Mouse (Mus musculus) right cerebral cortex, postnatal 4 days (tissue): ENCODE measurements around the gene Gcsam.

Source experiments
- DNase-seq: peaks from one replicate; pipeline ENCODE4 v3.0.0-alpha.2; 2022

Gcsam gene

GRCm38 (mm10) chr16:45653009-45653933, 43.1 kb downstream of the Gcsam start:
- DNase-seq: no peak

DNA sequence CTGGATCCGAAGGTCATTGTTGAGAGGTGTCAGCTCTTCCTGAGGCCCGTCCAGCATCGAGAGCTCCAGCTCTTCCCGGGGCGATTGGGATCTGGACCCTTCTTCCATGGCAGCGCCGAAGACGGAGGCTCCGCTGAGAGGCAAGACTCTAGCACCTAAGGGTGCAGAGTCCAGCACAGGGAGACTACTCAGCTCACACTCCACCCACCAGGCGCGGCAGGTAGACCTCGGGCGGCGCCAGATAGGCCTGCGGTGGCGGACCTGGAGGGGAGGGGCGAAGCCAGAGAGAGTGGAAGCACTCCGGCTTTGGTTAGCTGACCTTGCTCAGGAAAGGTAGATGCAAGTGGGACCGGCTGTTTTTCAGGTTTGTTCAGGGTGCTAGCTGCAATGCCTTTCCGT, 43.8 kb downstream of the Gcsam start, which contains the start of gene BC016579:
Gene BC016579, minus strand, starts transcription at position 135 of the 399 bp plus-strand sequence.
- no peak for DNase-seq

GRCm38 (mm10) chr16:45654465-45654864, 44.3 kb downstream of the Gcsam start:
- no peak for DNase-seq

- no peak for DNase-seq
Observed at GRCm38 (mm10) chr16:45657574-45658159, 47.5 kb downstream of the Gcsam start.

DNA sequence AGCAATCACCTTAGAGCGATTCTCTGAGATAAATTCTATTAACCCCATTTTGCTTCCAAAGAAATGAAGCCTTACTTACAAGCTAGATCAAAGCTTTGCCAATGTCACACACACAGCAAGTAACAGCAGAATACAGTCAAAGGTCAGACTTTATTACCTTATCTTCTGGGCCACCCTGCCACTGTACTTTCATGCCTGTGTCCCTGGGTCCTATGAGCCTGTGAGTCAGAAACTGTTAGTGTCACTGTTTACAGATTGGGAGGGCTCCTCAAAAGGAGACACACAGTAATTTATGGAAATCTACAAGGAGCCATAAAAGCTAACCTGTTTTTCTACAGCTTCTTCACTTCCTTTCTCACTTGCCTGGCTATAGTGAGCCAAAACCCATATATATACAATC, 48.1 kb downstream of the Gcsam start:
- no peak for DNase-seq

DNA sequence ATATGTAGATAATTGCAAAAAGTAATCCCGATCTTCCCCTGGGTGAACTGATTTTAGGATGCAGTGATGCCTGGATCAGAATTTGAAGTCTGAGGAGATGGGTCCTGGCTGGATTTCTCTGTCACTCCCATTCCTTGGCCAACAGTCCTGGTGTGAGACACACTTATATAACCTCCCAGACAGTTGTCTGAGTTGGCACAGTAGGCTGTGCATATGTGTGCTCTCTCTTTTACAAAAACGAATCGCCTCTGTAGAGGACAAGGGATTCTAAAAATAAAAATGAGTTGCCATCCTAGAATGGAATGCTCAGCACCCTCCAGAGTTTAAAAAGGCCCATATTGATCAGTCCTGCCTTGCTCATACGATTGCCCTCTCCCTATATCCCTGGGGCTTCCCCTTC, 49.4 kb downstream of the Gcsam start:
- DNase-seq: no peak

DNA sequence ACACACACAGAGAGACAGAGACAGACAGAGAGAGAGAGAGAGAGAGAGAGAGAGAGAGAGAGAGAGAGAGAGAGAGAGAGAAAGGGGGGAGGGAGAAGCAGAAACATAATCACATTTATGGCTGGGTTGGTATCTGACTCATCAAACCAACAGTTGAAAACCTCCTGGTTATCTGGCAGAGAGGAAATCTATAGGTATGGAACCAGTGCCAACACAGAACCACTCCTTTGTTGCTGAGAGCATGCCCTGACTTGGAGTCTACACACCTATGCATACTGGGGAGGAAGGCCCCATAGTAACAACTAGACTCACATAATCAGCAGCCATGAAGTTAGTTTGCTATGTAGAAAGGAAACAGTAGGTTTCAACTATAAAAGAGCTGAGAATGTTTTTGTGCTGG, 52.2 kb downstream of the Gcsam start:
- DNase-seq: no peak

- no peak for DNase-seq
Observed at GRCm38 (mm10) chr16:45666136-45666535, 56.0 kb downstream of the Gcsam start.

DNA sequence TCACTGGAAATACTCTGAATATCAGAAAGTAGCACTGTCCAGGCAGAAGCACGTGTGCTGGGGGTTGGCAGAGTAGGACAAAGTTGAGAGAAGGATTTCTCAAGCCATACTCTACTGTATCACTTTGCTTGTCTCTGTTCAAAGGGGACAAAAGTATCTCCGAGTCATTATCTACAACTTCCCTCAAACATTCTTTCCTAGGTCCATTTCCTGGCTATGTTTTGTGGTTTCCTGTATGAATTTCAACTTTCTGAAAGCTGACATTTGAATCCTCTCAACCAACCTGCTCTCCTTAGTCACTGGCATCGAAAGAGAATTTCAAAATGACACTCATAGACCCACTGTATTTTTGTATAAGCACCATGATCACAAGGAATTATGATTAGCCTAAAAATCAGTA, 58.0 kb downstream of the Gcsam start:
- no peak for DNase-seq

GRCm38 (mm10) chr16:45670005-45670404, 59.8 kb downstream of the Gcsam start:
- DNase-seq: no peak
